Mouse (Mus musculus): ENCODE data around the gene Rpl24. TPM values are rescaled to one million over a fixed set of nuclear protein-coding genes. Genes with fewer than 3 reads are reported as not detected.
"Not testable (repeated sequence)": the region's sequence is repeated elsewhere in the genome, so short reads cannot be mapped to it uniquely, and the experiment has no call there.

Gene Rpl24
- polyA plus RNA-seq, 1 experiment from 2014 or later, result 529 TPM

DNA sequence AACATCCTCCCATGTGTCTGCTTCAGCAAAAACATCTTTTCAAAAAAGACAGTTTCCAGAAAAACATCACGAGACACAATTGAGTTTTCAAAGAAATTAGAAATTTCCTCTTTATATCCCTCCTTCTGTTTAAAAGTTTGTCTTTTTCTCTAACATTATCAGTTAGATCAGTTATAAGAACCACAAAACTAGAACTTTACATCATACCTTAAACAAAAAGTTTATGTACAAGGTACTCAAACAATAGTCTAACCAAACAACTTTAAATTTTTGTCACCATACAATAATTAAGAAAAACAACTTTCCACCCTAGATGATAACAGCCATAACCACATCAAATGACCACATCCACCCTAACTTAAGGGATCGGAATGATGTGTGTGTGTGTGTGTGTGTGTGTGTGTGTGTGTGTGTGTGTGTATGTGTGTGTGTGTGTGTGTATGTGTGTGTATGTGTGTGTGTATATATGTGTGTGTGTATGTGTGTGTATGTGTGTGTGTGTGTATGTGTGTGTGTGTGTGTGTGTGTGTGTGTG lies 18.1 kb upstream of the Rpl24 start:
- not testable (repeated sequence) for H3K9me3 ChIP-seq (ENCODE audit: control insufficient read depth, low read length); H3K27me3 ChIP-seq (ENCODE audit: control insufficient read depth, insufficient read depth, low read length); H3K4me2 ChIP-seq (ENCODE audit: low read depth, low read length); H3K36me3 ChIP-seq (ENCODE audit: control insufficient read depth, insufficient read depth, low read length); ATAC-seq (ENCODE audit: low read depth); H3K4me3 ChIP-seq (ENCODE audit: low read depth, low read length); H3K9ac ChIP-seq (replicated peaks; ENCODE audit: low read depth, low read length); H3K4me1 ChIP-seq (ENCODE audit: control insufficient read depth, insufficient read depth, low read length); H3K27ac ChIP-seq (ENCODE audit: low read depth, low read length)
- 85% methylated on average over 2 of the region's 2 CpGs for WGBS

DNA sequence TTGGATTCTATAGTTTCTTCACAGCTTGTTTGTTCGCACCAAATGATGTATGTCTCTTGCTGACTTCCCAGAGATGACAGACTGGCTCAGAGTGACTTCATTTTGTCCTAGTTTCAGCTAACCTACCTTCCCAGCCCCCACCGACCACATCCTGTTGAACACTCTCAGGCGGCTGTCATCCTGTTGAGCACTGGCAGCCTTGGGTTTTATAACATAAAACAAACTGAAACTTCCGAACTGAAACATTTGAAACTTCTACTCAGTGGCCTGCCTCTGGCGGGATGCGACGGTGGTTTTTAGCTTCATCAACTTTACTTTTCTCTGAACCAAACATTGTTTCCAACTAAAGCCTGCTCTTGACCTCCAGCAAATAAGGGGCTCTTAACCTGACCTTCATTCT lies 17.1 kb upstream of the Rpl24 start:
- no peaks in the 10 kb centered on the region for H3K4me1 ChIP-seq (ENCODE audit: control insufficient read depth, insufficient read depth, low read length)
- ATAC-seq (ENCODE audit: low read depth), result no peak
- H3K36me3 ChIP-seq (ENCODE audit: control insufficient read depth, insufficient read depth, low read length), result no peaks in the 10 kb centered on the region
- no peak overlapping the region for H3K4me3 ChIP-seq (ENCODE audit: low read depth, low read length)
- no peak overlapping the region for H3K4me2 ChIP-seq (ENCODE audit: low read depth, low read length)
- H3K27me3 ChIP-seq (ENCODE audit: control insufficient read depth, insufficient read depth, low read length), result no peaks in the 10 kb centered on the region
- WGBS, result 75% methylated on average over 7 of the region's 7 CpGs
- no peak overlapping the region for H3K9ac ChIP-seq (replicated peaks; ENCODE audit: low read depth, low read length)
- no peak overlapping the region for H3K27ac ChIP-seq (ENCODE audit: low read depth, low read length)
- H3K9me3 ChIP-seq (ENCODE audit: control insufficient read depth, low read length), result no peaks in the 10 kb centered on the region

DNA sequence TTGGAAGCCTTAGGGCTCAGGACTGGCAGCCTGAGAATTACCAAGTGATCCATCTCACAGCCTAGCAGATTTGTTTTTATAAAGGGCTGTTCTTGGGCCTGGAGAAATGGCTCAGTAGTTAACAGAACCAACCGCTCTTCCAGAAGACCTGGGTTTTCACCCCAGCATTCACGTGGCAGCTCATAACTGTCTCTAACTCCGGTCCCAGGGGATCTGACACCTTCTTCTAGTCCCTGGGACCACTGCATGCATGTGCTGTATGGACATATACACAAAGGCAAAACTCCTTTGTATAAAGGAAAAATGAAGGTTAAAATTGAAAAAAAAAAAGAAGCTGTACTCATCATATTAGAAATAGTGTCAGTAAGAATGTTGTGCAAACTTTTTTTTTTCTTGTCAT lies 15.6 kb upstream of the Rpl24 start:
- ATAC-seq (ENCODE audit: low read depth), result no peak
- H3K27me3 ChIP-seq (ENCODE audit: control insufficient read depth, insufficient read depth, low read length), result no peaks in the 10 kb centered on the region
- no peak overlapping the region for H3K4me3 ChIP-seq (ENCODE audit: low read depth, low read length)
- H3K4me2 ChIP-seq (ENCODE audit: low read depth, low read length), result no peak overlapping the region
- WGBS, result 72% methylated on average over 3 of the region's 3 CpGs
- no peak overlapping the region for H3K9ac ChIP-seq (replicated peaks; ENCODE audit: low read depth, low read length)
- no peaks in the 10 kb centered on the region for H3K4me1 ChIP-seq (ENCODE audit: control insufficient read depth, insufficient read depth, low read length)
- H3K27ac ChIP-seq (ENCODE audit: low read depth, low read length), result no peak overlapping the region
- no peaks in the 10 kb centered on the region for H3K9me3 ChIP-seq (ENCODE audit: control insufficient read depth, low read length)
- H3K36me3 ChIP-seq (ENCODE audit: control insufficient read depth, insufficient read depth, low read length), result no peaks in the 10 kb centered on the region

GRCm38 (mm10) chr16:55950946-55951678 lies 15.0 kb upstream of the Rpl24 start:
- no peaks in the 10 kb centered on the region for H3K27me3 ChIP-seq (ENCODE audit: control insufficient read depth, insufficient read depth, low read length)
- peak; percentile 79; the same call in 1 of the 2 replicates for ATAC-seq (ENCODE audit: low read depth)
- no peak overlapping the region for H3K27ac ChIP-seq (ENCODE audit: low read depth, low read length)
- no peak overlapping the region for H3K4me2 ChIP-seq (ENCODE audit: low read depth, low read length)
- H3K4me1 ChIP-seq (ENCODE audit: control insufficient read depth, insufficient read depth, low read length), result no peaks in the 10 kb centered on the region
- WGBS, result 40% methylated on average over 19 of the region's 19 CpGs
- no peak overlapping the region for H3K4me3 ChIP-seq (ENCODE audit: low read depth, low read length)
- no peaks in the 10 kb centered on the region for H3K9me3 ChIP-seq (ENCODE audit: control insufficient read depth, low read length)
- no peaks in the 10 kb centered on the region for H3K36me3 ChIP-seq (ENCODE audit: control insufficient read depth, insufficient read depth, low read length)
- H3K9ac ChIP-seq (replicated peaks; ENCODE audit: low read depth, low read length), result no peak overlapping the region

DNA sequence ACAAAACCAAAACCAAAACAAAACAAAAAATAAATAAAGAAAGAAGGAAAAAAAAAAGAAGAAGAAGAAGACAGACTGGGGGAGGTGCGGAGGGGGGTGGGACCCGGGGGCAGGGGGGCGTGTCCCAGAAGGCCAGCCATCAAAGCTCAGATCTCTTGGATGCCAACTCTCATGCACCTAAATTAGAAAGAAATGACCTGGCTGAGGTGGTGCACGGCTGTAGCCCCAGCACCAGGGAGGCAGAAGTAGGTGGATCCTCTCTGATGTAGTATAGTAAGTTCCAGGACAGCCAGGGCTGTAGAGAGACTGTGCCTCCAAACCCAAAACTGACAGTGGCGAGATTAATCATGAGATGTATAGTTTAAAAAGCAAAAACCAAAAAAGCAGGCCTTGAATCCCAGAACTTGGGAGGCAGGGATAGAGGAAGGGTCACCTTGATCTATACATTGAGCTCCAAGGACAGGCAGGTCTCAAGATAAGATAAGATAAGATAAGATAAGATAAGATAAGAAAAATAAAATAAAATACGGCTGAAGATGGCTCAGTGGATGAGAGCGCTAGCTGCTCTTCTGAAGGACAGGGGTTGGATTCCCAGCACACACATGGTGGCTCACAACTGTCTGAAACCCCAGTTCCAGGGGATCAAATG lies 14.3 kb upstream of the Rpl24 start:
- Histone ChIP-seq H3K9me3 (ENCODE audit: control insufficient read depth, low read length) (no peaks in the 10 kb centered on the region), H3K9ac (replicated peaks; ENCODE audit: low read depth, low read length) (no peak overlapping the region), H3K36me3 (ENCODE audit: control insufficient read depth, insufficient read depth, low read length) (no peaks in the 10 kb centered on the region), H3K27ac (ENCODE audit: low read depth, low read length) (no peak overlapping the region), H3K4me2 (ENCODE audit: low read depth, low read length) (no peak overlapping the region), H3K27me3 (ENCODE audit: control insufficient read depth, insufficient read depth, low read length) (no peaks in the 10 kb centered on the region), H3K4me3 (ENCODE audit: low read depth, low read length) (no peak overlapping the region), H3K4me1 (ENCODE audit: control insufficient read depth, insufficient read depth, low read length) (no peaks in the 10 kb centered on the region)
- WGBS, result 82% methylated on average over 7 of the region's 7 CpGs
- ATAC-seq (ENCODE audit: low read depth), result no peak

- no peaks in the 10 kb centered on the region for H3K36me3 ChIP-seq (ENCODE audit: control insufficient read depth, insufficient read depth, low read length)
- no peak overlapping the region for H3K4me3 ChIP-seq (ENCODE audit: low read depth, low read length)
- no peak overlapping the region for H3K27ac ChIP-seq (ENCODE audit: low read depth, low read length)
- H3K9ac ChIP-seq (replicated peaks; ENCODE audit: low read depth, low read length), result no peak overlapping the region
- no peaks in the 10 kb centered on the region for H3K9me3 ChIP-seq (ENCODE audit: control insufficient read depth, low read length)
- no peak overlapping the region for H3K4me2 ChIP-seq (ENCODE audit: low read depth, low read length)
- no peak for ATAC-seq (ENCODE audit: low read depth)
- H3K27me3 ChIP-seq (ENCODE audit: control insufficient read depth, insufficient read depth, low read length), result no peaks in the 10 kb centered on the region
- no peaks in the 10 kb centered on the region for H3K4me1 ChIP-seq (ENCODE audit: control insufficient read depth, insufficient read depth, low read length)
These were observed 13.3 kb upstream of the Rpl24 start for GRCm38 (mm10) chr16:55952771-55953170.

DNA sequence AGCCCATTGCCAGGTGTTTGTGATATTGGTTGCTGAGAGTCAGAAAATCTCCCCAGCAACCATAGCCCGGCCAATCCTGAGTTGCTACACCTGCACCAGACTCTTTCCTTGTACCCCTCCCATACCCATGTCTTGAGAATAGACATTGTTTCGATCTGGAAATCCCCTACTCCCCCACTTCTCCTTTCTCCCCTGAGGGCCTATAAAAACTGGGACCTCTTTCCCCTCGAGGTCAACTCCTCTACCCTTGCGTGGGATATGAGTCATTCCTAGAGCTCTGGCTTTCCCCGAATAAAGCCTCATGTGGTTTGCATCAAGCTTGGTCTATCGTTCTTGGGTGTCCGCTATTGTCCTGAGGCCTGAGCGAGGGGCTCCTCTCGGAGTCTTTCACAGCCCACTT lies 11.9 kb upstream of the Rpl24 start:
- H3K36me3 ChIP-seq (ENCODE audit: control insufficient read depth, insufficient read depth, low read length); H3K4me3 ChIP-seq (ENCODE audit: low read depth, low read length); ATAC-seq (ENCODE audit: low read depth); H3K9me3 ChIP-seq (ENCODE audit: control insufficient read depth, low read length); H3K4me1 ChIP-seq (ENCODE audit: control insufficient read depth, insufficient read depth, low read length); H3K27me3 ChIP-seq (ENCODE audit: control insufficient read depth, insufficient read depth, low read length); H3K9ac ChIP-seq (replicated peaks; ENCODE audit: low read depth, low read length); H3K27ac ChIP-seq (ENCODE audit: low read depth, low read length); H3K4me2 ChIP-seq (ENCODE audit: low read depth, low read length): not testable (repeated sequence)
- WGBS, result 93% methylated on average over 9 of the region's 9 CpGs

GRCm38 (mm10) chr16:55963068-55963467 lies 3.0 kb upstream of the Rpl24 start:
- not testable (repeated sequence) for H3K27me3 ChIP-seq (ENCODE audit: control insufficient read depth, insufficient read depth, low read length); ATAC-seq (ENCODE audit: low read depth); H3K4me2 ChIP-seq (ENCODE audit: low read depth, low read length); H3K27ac ChIP-seq (ENCODE audit: low read depth, low read length); H3K9me3 ChIP-seq (ENCODE audit: control insufficient read depth, low read length); H3K36me3 ChIP-seq (ENCODE audit: control insufficient read depth, insufficient read depth, low read length); H3K4me3 ChIP-seq (ENCODE audit: low read depth, low read length); H3K9ac ChIP-seq (replicated peaks; ENCODE audit: low read depth, low read length); H3K4me1 ChIP-seq (ENCODE audit: control insufficient read depth, insufficient read depth, low read length)
- WGBS, result 87% methylated on average over 6 of the region's 11 CpGs

DNA sequence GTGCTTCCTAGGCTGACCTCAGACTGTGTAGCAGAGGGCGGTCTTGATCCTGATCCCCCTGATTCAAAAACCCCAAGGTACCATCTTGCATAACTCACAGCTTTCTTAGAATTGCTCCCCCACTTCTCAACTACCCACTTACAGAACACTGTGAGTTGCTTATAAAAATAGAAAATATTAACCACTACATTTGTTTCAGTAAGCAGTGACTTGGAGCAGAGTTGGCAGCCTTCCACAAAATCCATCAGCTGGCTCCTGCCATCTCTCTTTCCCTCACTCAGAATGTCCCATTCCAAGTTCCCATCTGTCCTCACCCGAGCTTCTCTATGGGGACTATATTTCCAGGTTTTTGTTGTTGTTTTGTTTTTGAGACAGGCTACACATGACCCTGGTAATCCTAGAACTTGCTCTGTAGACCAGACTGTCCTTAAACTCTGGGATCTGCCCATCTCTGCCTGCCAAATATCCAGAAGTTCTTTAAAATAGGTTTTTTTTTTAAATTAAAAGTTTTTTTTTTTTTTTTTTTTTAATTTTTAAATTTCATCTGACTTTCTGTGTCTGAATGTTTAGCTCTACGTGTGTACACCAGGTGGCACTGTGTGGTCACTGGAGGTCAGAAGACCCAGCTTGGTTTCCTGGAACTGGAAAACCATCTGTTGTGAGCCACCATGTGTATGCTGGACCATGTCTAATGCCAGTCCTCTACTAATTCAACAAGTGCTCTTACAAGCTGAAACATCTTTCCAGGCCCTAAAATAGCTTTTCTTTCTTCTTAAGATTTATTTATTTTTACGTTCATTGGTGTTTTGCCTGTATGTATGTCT lies 1.7 kb upstream of the Rpl24 start:
- WGBS, result 68% methylated on average over 4 of the region's 4 CpGs

More for the DNA sequence above, 1.7 kb upstream of the Rpl24 start:
- H3K27me3 ChIP-seq (ENCODE audit: control insufficient read depth, insufficient read depth, low read length), result no peaks in the 10 kb centered on the region
- H3K4me1 ChIP-seq (ENCODE audit: control insufficient read depth, insufficient read depth, low read length), result peaks cover 5% of the 10 kb centered on the region; the same call in 1 of the 2 replicates
- no peak for ATAC-seq (ENCODE audit: low read depth)
- no peak overlapping the region for H3K4me3 ChIP-seq (ENCODE audit: low read depth, low read length)
- H3K9me3 ChIP-seq (ENCODE audit: control insufficient read depth, low read length), result no peaks in the 10 kb centered on the region
- no peak overlapping the region for H3K4me2 ChIP-seq (ENCODE audit: low read depth, low read length)
- peaks cover 4% of the 10 kb centered on the region; the same call in 1 of the 2 replicates for H3K36me3 ChIP-seq (ENCODE audit: control insufficient read depth, insufficient read depth, low read length)
- no peak overlapping the region for H3K27ac ChIP-seq (ENCODE audit: low read depth, low read length)
- no peak overlapping the region for H3K9ac ChIP-seq (replicated peaks; ENCODE audit: low read depth, low read length)

Measured in neural tube, embryonic 14.5 days (tissue).